Mouse (Mus musculus) embryonic facial prominence, embryonic 14.5 days (tissue): Measurements from ENCODE around the gene Zfp362. TPM values are rescaled to one million over a fixed set of nuclear protein-coding genes. Genes with fewer than 3 reads are reported as not detected.
A peak's percentile ranks its signal among the peaks of the same experiment; 100 is the strongest.

Source experiments
- ATAC-seq: fragments of 200-750 bp; cut with Nextera tagmentation; 2 replicates; pipeline ENCODE4 v1.8.0; 2017; ENCODE audit warnings: low read depth, moderate number of reproducible peaks, moderate TSS enrichment
- DNase-seq: peaks from one replicate; pipeline ENCODE4 v3.0.0-alpha.2; 2015; ENCODE audit warnings: low spot score
- H3K27ac ChIP-seq: fragments of 300-500 bp; sonication (generic); replicated peaks from 2 replicates; pipeline ENCODE4 v1.5.1; 2014; ENCODE audit warnings: low read depth, mild to moderate bottlenecking, low read length, moderate library complexity
- H3K27me3 ChIP-seq: fragments of 300-500 bp; sonication (generic); replicated peaks from 2 replicates; pipeline ENCODE4 v1.6.1; 2014; ENCODE audit warnings: low read length; ENCODE audit not compliant: control insufficient read depth, insufficient read depth
- H3K36me3 ChIP-seq: fragments of 300-500 bp; sonication (generic); 2 replicates; pipeline ENCODE4 v1.6.1; 2014; ENCODE audit warnings: low read length, mixed read lengths; ENCODE audit not compliant: control insufficient read depth, insufficient read depth
- H3K4me1 ChIP-seq: fragments of 300-500 bp; sonication (generic); 2 replicates; pipeline ENCODE4 v1.6.1; 2014; ENCODE audit warnings: antibody characterized with exemption, low read length; ENCODE audit not compliant: control insufficient read depth, insufficient read depth
- H3K4me2 ChIP-seq: fragments of 300-500 bp; sonication (generic); 2 replicates; pipeline ENCODE4 v1.6.1; 2014; ENCODE audit warnings: low read depth, mild to moderate bottlenecking, low read length, moderate library complexity, mixed read lengths
- H3K4me3 ChIP-seq: fragments of 300-500 bp; sonication (generic); 2 replicates; pipeline ENCODE4 v1.5.1; 2014; ENCODE audit warnings: low read depth, mild to moderate bottlenecking, low read length
- H3K9ac ChIP-seq: fragments of 300-500 bp; sonication (generic); 2 replicates; pipeline ENCODE4 v1.6.1; 2014; ENCODE audit warnings: low read depth, mild to moderate bottlenecking, low read length, moderate library complexity, mixed read lengths
- H3K9me3 ChIP-seq: fragments of 300-500 bp; sonication (generic); 2 replicates; pipeline ENCODE4 v1.6.1; 2016; ENCODE audit warnings: low read length; ENCODE audit not compliant: control insufficient read depth
- WGBS: fragments of 180-500 bp; shearing (Covaris S2); extraction: QIAGEN DNeasy Blood & Tissue Kit; methylation state at CpG from one replicate; pipeline ENCODE4 v1.1.7; 2014; 5-methylcytosine and 5-hydroxymethylcytosine counted together
- polyA plus RNA-seq: library from polyadenylated mRNA; unstranded; fragments of >200 nt; fragmentation: Nextera tagmentation; extraction: Ambion mirVana; gene quantifications from 2 replicates; pipeline ENCODE4 v1.2.1, GENCODE M21; 2014

The Zfp362 gene
- polyA plus RNA-seq, 1 experiment from 2014 or later: 28.6 TPM

GRCm38 (mm10) chr4:128734217-128734616 lies 71.6 kb downstream of the Zfp362 start:
- ATAC-seq: peak; percentile 51
- Histone ChIP-seq H3K27me3 (no peaks in the 10 kb centered on the region), H3K36me3 (peaks cover 13% of the 10 kb centered on the region; the same call in 1 of the 2 replicates), H3K4me2 (no peak overlapping the region), H3K4me1 (peaks cover 78% of the 10 kb centered on the region), H3K27ac (peak overlapping the region; percentile 86), H3K9me3 (no peaks in the 10 kb centered on the region), H3K9ac (0 out of 2 replicates have a peak overlapping the region, but pooled peaks have one; percentile 28), H3K4me3 (no peak overlapping the region)
- WGBS: 13% methylated on average over 4 of the region's 5 CpGs
- DNase-seq: peak; percentile 88

- no peak overlapping the region for H3K4me3 ChIP-seq
- WGBS: 40% methylated on average over 6 of the region's 6 CpGs
- H3K9me3 ChIP-seq: no peaks in the 10 kb centered on the region
- no peak overlapping the region for H3K27ac ChIP-seq
- H3K36me3 ChIP-seq: peaks cover 13% of the 10 kb centered on the region; the same call in 1 of the 2 replicates
- ATAC-seq (no peak), DNase-seq (no peak)
- H3K4me1 ChIP-seq: peaks cover 77% of the 10 kb centered on the region
- H3K27me3 ChIP-seq: no peaks in the 10 kb centered on the region
- H3K4me2 ChIP-seq: no peak overlapping the region
- H3K9ac ChIP-seq: peak overlapping the region; percentile 28; the same call in 1 of the 2 replicates
Observed at GRCm38 (mm10) chr4:128733496-128733895, 72.3 kb downstream of the Zfp362 start.

GRCm38 (mm10) chr4:128732794-128733193 lies 73.1 kb downstream of the Zfp362 start:
- no peaks in the 10 kb centered on the region for H3K9me3 ChIP-seq
- ATAC-seq (no peak), DNase-seq (no peak)
- no peak overlapping the region for H3K9ac ChIP-seq
- no peak overlapping the region for H3K27ac ChIP-seq
- H3K27me3 ChIP-seq: no peaks in the 10 kb centered on the region
- H3K36me3 ChIP-seq: peaks cover 13% of the 10 kb centered on the region; the same call in 1 of the 2 replicates
- WGBS: 52% methylated on average over 5 of the region's 5 CpGs
- H3K4me3 ChIP-seq: no peak overlapping the region
- H3K4me1 ChIP-seq: peaks cover 70% of the 10 kb centered on the region
- H3K4me2 ChIP-seq: no peak overlapping the region

GRCm38 (mm10) chr4:128730271-128730670 lies 75.6 kb downstream of the Zfp362 start:
- Histone ChIP-seq H3K4me2 (peak overlapping the region; percentile 84), H3K36me3 (peaks cover 5% of the 10 kb centered on the region; the same call in 1 of the 2 replicates), H3K4me1 (peaks cover 49% of the 10 kb centered on the region), H3K27ac (peak overlapping the region; percentile 69; the same call in 1 of the 2 replicates), H3K9ac (peak overlapping the region; percentile 89), H3K9me3 (no peaks in the 10 kb centered on the region), H3K27me3 (no peaks in the 10 kb centered on the region), H3K4me3 (peak overlapping the region; percentile 68)
- DNase-seq: no peak
- ATAC-seq: no peak
- 59% methylated on average over 6 of the region's 6 CpGs for WGBS

- 6% methylated on average over 5 of the region's 5 CpGs for WGBS
- no peaks in the 10 kb centered on the region for H3K9me3 ChIP-seq
- peak overlapping the region; percentile 68 for H3K4me3 ChIP-seq
- H3K9ac ChIP-seq: peak overlapping the region; percentile 89
- H3K27me3 ChIP-seq: no peaks in the 10 kb centered on the region
- peak overlapping the region; percentile 69; the same call in 1 of the 2 replicates for H3K27ac ChIP-seq
- peaks cover 43% of the 10 kb centered on the region for H3K4me1 ChIP-seq
- no peak for DNase-seq
- ATAC-seq: no peak
- peaks cover 5% of the 10 kb centered on the region; the same call in 1 of the 2 replicates for H3K36me3 ChIP-seq
- peak overlapping the region; percentile 84 for H3K4me2 ChIP-seq
Observed at GRCm38 (mm10) chr4:128729709-128730037, 76.2 kb downstream of the Zfp362 start.

DNA sequence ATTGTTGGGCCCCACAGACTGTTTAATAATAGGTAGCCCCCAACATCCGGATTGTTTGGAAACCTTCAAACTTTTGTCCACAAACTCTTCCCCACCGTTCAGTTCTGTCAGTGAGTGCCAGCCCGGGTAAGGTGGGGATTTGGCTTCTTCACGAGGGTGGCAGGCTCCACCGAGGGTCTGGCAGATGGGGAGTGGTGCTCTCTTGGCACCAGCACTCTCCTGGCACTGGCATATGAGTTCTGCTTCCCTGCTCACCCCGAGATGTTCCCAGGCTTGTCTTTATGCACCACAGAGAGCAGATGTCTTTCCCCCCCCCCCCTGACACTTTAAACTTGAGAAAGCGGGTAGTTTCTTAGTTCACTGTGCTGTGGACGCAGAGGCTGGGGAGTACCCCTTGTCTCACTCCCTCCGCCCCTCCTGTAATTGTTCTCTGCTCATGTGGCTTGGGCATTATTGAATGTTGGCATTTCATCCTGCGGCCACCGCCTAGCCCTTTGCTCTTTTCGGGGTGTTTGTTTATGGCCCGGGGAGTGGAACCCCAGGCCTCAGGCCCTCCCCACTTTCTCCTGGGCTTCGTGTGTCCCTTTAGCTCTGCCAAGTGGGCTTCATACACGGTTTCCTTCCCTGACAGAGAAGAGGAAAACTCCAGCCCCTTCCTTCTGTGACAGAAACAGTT lies 76.7 kb downstream of the Zfp362 start:
- Histone ChIP-seq H3K4me3 (peak overlapping the region; percentile 68), H3K4me2 (peak overlapping the region; percentile 84), H3K36me3 (peaks cover 5% of the 10 kb centered on the region; the same call in 1 of the 2 replicates), H3K9me3 (no peaks in the 10 kb centered on the region), H3K4me1 (peaks cover 38% of the 10 kb centered on the region), H3K9ac (peak overlapping the region; percentile 89), H3K27ac (peak overlapping the region; percentile 39; the same call in 1 of the 2 replicates), H3K27me3 (no peaks in the 10 kb centered on the region)
- DNase-seq (no peak), ATAC-seq (no peak)
- 9% methylated on average over 15 of the region's 15 CpGs for WGBS

DNA sequence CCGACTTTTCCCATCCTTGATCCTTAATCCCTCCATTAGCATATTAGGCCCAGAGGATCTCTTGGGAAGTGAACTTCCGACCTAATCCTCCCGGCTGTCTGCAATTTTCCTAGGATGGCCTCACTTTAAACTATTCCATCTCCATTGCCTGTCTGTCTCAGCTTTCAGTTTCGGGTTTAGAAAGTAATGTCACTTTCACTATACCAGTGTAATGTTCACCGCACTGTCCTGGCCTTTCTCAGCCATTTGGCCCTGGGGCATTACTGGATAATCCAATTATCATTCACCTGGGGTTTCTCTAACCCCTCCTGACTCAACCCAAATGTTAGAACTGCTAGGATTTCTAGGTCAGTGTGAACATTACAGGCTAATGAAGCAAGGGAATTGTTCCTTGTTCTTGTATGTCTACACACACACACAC lies 77.4 kb downstream of the Zfp362 start:
- DNase-seq: no peak
- H3K4me1 ChIP-seq: peaks cover 31% of the 10 kb centered on the region

GRCm38 (mm10) chr4:128727721-128728430 lies 78.0 kb downstream of the Zfp362 start:
- ATAC-seq (peak; percentile 74), DNase-seq (peak; percentile 32)
- H3K4me1 ChIP-seq: peaks cover 27% of the 10 kb centered on the region
- WGBS: under 1% methylated on average over 32 of the region's 65 CpGs
- H3K9ac ChIP-seq: peak overlapping the region; percentile 89
- no peaks in the 10 kb centered on the region for H3K27me3 ChIP-seq
- H3K27ac ChIP-seq: peak overlapping the region; percentile 95
- peak overlapping the region; percentile 84 for H3K4me2 ChIP-seq
- H3K36me3 ChIP-seq: peaks cover 5% of the 10 kb centered on the region; the same call in 1 of the 2 replicates
- peak overlapping the region; percentile 68 for H3K4me3 ChIP-seq
- H3K9me3 ChIP-seq: no peaks in the 10 kb centered on the region

More for the DNA sequence above, 77.4 kb downstream of the Zfp362 start:
- Histone ChIP-seq H3K27ac (peak overlapping the region; percentile 95), H3K4me2 (peak overlapping the region; percentile 84), H3K4me3 (peak overlapping the region; percentile 68), H3K9ac (peak overlapping the region; percentile 89), H3K27me3 (no peaks in the 10 kb centered on the region), H3K9me3 (no peaks in the 10 kb centered on the region), H3K36me3 (peaks cover 5% of the 10 kb centered on the region; the same call in 1 of the 2 replicates)
- ATAC-seq: no peak
- under 1% methylated on average over 5 of the region's 5 CpGs for WGBS
